Mouse (Mus musculus) T-cell, adult 2 months (primary cell): ENCODE measurements around the gene Lcn2.

Experiments
- DNase-seq: peaks from one replicate; pipeline ENCODE4 v3.0.0; 2022; ENCODE audit warnings: low spot score

The Lcn2 gene

DNA sequence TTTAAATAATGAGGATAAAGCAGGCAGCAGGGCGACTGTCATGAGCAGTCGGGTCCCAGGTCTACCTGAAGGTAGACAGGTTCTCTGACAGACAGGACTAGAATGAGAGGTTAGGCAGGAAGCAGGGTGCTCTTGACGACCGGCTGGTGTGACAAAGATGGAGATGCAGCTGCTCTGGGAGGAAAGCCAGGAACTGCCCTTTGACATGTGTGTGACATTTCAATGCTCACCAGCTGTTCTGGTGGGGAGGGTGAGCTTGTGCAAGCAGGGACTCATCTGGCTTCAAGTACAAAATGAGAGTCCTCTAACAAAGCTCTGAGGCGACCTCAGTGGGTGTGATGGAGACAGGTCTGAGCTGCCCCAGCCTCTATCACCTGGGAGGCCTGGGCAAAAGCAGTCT is 25.9 kb upstream of the Lcn2 start:
- no peak for DNase-seq

DNA sequence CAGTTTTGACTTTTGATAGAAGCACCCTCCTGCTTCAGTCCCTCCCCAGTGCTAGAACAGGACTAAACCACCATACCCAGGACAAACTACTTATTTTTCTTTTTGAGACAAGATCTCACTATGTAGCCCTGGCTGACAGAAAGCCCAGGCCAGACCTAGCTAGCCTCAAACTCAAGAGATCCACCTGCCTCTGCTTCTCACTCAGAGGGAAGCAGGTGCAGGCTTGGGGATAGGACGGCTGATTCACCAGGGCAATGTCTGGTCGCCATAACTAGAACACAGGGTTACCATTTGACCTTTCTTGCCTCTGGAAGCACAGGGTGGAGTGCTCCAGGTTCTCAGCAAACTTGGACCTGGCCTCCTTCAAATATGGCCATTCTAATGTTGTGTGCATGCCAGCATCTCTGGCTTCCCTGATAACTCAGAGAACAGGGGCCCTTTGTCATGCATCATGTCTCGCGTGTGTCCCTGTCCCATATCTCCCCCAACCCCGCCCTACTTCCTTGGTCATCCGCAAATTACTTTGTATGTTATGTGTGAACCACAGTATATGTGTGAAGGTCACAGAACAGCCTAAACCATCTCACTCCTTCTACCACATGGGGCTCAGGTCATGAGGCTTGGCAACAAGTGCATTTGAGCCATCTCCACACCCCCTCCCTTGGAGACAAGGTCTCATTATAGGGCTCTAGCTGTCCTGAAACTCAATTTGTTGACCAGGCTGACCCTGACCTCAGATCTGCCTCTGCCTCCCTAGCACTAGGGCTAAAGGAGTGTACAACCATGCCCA is 24.9 kb upstream of the Lcn2 start:
- no peak for DNase-seq

DNA sequence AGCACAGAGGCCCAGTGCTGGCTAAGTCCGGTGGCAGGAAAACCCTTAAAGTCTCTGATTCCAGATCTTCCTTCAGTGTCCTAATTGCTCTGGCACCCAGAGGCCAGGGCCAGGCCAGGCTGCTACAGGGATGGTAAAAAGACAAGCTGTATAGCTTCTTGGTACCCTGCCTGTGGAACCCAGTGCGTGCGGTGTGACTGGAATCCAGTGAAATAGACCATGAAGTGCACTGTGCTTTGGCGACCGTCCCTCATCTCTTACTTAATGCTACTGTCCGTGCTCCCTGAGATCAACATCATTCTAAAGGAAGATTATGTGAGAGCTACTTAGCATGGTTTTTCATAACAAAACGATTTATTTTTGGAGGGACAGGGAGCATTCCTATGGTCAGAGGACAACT is 23.4 kb upstream of the Lcn2 start:
- no peak for DNase-seq

DNA sequence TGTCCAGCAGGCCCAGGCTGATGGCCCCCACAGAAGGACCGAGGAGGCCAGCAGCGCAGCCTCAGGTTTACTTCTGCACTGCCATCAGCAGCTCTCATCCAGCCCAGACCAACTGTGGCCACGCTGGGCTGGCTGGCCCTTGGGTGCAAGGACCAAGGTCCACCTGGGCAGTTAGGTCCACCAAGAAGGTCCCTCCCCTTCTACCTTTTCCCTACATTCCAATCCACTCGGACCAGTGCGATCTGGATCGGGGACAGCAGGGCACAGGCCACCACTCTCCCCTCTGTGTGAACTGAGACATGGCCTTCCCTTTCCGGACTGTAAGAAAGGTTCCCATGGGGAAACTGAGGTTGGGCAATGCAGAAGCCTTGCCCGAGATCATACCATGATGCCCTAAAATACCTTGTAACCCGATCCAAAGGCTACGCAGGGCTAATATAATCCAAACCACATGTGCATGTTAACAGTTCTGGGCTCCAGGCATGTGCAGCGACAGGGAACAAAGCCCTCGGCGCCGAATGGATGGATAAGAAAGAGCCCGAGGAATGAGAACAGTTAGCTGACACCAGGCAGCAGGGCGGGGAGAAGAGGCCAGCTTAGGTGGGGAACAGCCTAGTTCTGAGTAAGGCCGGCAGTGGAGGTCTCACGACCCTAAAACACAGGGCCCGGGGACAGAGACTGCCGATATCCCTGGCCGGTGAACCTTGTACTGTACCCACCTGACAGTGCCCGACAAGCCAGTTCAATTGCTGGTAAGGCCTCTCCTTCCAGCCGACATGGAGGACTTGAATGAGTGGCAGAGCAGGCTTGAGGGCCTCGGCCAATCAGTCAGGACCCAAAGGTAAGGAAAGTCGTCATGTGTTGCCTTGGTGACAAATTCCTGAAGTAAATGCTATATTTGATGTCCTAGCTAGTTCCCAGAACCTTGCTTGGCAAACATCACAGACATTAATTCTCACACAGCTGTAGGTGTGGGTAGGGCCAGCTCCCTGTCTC is 20.7 kb upstream of the Lcn2 start:
- DNase-seq: no peak

DNA sequence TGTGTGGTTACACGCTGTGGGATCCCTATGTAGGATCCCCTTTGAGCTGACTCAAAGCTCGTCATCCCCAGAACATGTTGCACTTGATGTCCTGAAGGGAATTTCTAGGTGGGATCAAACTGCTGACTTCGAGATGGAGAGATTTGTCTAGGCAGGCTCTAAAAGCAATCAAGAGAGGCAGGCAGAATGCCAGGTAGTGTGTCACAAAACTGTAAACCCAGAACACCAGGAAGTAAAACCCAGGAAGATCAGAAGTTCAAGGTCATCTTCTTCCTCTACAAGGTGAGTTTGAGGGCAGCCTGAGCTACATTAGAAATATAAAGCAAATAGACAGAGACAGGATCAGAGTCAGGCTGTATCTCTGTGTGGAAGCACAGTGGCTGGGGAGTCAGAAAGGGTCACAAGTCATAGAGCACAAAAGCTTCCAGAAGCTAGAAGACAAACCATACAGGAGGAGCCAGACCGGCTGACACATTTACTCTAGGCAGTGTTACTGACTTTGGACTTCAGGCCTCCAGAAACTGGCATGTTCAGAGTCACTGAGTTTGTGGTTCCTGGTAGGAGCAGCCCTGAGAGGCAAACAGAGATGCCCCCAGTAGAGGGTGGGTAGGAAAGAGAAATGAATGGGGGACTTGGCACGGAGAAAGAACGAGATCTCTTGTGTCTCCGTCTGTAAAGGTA is 19.2 kb upstream of the Lcn2 start:
- no peak for DNase-seq

DNA sequence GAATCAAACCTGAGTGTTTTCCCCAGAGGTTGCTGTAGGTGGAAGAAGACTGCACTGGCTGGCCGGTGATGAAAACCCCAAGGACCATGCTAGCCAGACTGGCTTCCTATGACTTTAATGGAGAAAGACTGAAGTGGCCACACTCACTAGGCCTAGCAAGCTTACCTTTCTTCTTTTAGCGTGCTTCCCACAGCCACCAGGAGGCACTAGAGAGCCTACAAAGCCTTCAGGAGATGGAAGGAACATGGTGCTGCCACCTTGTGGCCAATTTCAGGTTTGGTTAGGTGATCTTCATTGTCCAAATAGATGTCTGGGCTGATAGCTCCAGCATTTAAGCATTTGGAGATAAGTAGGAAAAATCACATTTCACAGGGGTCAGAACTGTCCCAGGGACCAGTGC is 16.6 kb upstream of the Lcn2 start:
- DNase-seq: peak; percentile 90

DNA sequence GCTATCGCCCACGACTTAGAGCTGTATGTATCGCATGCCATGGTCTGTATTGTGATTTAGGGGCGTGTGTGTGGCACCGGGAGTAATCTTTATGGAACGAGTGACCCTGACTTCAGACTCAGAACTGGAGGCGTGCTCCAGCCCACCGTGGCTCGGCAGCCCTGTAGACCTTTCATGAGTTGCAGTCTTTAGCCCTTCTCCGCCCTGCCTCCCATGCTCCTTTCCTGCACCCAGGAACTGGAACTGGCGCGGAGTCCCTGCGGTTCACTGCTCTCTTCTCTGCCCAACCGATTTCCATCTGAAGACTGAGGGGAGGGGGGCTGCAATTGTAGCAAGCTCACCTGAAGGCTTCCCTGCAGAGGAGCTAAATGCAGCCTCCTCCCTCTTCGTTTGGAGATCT is 8.6 kb upstream of the Lcn2 start:
- no peak for DNase-seq

DNA sequence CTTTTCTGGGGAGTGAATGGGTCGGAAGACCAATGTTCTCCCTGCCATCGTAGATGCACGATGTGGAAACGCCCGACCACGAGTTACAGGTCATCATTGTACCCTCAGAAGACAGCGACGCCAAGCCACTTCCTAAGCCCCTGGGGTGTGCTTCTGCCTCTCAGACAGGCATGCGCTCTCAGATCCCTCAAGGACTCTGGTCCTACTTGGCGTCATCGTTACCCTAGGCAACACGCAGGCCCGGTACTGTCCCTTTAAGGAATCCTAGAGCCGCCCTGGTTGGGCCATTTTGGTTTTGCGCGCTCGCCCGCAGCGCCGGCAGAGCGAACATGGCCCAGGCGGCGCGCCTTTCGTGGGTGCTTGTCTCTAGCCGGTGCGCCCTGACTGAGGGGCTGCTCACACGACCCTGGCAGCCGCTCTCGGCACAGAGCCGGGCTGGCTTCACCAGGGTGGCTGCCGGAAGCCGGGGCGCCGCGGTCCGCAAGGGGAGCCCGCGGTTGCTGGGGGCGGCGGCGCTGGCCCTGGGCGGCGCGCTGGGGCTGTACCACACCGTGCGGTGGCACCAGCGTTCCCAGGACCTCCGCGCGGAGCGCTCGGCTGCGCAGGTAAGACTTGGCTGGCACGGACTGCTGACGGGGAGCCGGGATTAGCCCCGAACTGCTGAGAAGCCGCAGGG is 8.0 kb upstream of the Lcn2 start:
- peak; percentile 87 for DNase-seq

DNA sequence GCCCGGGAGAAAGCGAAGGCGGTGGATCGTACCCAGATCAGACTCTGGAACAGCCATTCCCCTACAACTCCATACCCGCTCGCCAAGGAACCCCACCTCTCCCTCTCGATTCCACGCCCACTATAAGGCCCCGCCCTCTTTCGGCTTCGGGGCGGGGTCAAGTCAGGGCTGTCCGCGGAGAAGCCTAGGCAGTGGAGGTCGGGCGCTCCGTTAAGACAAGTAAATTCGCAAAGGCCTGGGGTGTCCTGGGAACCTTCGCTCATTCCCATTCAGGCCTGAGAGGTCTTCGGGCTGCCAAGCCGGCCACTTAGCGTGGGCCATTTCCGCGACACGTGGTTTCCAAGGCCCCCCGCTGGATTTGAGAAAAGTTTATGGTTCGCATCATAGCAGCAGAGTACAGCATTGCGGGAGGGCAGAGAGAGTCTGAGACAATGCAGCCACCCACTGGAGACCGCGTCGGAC is 7.5 kb upstream of the Lcn2 start, which contains the start of gene Ptges2:
TSS of gene Ptges2 (plus strand) at position 413 of the 462 bp plus-strand sequence.
- DNase-seq: peak; percentile 84

DNA sequence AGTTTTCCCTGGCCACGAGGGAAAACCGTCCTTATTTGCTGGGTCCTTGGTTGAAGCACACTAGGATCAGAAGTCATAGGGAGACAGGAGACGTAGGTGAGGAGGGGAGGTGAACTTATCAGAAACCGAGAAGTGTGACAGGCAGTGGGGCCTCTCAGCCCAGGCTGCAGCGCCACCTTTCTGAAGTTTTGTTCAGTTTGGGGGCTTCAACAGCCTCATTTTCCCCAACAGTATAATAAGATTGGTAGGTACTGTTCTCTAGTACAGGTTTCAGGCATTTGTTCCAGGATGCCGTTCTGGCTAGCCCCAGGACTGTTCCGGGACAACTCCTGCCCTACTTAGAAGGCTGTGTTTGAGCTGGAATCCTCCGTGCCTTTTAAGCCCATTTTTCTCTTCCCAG is 6.9 kb upstream of the Lcn2 start:
- peak; percentile 37 for DNase-seq

DNA sequence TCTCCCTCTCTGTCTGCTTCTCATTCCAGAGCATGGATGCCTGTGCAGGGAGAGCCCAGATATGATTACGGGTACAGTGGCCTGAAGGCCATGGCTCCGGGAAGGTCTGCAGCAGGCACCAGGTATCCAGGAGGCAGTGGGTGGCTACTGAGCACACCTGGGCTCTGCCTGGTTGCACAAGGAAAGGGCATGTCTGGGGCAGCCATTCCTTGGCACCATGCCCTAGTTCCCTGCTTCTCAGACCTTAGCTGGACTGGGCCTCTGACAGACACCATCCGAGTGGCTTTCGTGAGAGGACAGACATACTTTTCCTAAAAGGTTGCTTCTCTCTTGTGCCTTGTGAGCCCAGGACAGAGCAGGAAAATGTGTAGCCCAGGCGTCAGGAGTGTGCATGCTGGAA is 4.0 kb upstream of the Lcn2 start:
- no peak for DNase-seq

DNA sequence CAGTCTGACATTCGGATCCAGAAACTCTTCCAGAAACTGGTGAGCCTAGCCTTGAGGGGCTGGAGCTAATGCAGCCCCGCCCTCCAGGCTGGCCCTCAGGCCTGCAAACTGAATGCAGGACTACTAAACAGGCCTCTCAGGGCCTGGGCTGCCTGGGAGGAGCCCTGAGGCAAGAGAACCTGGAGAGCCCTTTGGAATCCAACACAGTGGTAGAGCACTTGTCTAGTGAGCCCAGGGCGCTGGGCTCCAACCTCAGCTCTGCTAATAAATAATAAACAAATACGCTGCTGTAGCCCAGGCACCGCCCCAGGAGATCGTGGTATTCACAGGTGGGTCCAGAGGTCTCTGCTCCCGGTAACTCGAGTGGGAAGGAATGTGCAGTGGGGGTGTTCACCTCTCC is 2.8 kb upstream of the Lcn2 start:
- DNase-seq: no peak

DNA sequence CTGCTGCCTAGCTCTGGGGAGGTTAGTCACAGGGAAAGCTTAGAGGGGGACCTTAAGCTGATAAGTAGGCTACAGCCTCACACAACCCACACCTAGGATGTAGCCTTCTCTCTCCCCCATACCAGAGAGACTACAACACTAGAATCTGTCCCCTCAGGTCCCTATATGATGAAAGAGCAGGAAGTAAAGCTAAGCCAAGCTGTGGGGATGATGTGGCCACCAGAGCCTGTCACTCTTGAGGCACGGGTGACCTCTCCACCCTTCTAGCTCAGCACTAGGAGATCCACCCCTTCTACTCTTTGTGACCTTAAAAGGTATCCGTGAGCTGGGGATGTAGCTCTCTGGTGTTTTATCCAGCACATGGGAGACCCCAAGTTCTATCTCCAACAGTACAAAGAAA is 1.1 kb upstream of the Lcn2 start:
- no peak for DNase-seq

DNA sequence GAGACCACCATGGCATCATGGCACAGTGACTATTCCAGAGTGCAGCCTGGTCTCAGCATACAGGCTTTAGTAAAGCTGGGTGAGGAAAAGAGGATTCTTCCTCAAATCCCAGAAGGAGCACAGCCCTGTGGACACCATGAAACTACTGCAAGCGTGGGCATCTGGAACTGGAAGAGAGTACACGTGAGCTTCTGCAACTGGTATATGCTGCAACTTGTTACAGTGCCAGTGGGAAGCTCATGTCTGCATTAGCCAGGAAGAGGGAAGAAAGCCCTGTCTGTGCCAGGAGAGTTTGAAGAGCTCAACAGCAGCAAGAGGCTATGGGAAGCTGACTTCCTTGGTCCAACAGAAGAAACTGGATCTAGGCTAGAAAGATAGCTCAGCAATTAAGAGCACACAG is 5.4 kb downstream of the Lcn2 start:
- DNase-seq: no peak

DNA sequence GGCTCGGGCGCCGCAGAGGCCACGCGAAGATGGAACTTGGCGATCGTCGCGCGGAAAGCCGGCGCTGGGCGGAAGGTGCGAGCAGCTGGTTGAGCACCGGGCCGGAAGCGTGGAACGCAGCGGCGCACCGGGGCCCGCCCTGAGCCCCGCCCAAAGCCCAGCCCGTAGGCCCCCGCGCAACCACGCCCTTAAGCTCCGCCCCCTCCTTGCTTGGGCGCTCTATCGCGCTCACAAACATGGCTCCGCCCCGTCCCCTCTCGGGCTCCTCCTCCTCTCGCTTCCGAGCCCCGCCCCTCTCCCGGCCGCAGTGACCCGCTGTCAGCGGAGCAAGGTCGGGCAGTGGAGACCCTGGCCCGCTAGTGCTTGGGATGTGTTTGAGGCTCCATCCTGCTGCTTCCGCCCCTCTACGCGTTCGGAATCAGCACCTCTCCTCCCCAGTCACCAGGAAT is 6.3 kb downstream of the Lcn2 start, which contains the start of gene 1110008P14Rik:
TSS of gene 1110008P14Rik (minus strand) at position 164 of the 449 bp plus-strand sequence.
- peak; percentile 92 for DNase-seq

DNA sequence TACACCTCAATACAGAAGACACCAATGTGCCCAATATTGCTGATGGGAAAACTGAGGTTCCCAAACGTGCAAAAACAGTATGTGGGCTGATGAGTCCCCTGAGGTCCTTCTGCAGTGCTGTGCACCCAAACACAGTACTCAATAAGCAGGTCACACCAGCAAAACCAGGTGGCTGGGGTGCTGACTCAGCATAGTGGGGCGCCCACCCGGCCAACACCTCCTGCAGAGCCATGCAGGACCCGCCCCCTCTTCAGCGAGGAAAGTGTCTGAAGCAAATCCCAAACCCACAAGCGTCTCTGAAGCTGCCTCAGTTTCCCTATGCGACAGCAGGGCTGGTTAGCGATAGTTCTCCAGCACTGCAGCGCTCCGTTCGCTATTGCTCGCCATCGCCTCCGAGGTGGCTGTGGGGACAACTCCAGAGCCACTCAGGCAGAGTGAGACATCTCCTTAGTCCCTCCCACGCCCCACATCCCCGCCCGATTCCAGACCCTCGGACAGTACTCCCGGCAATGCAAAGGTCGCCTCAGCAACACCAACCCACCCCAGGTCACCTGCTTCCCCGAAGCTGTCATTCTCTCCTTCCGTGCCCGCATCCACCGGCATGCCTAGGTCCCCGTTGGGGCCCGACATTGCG is 6.8 kb downstream of the Lcn2 start:
- no peak for DNase-seq

DNA sequence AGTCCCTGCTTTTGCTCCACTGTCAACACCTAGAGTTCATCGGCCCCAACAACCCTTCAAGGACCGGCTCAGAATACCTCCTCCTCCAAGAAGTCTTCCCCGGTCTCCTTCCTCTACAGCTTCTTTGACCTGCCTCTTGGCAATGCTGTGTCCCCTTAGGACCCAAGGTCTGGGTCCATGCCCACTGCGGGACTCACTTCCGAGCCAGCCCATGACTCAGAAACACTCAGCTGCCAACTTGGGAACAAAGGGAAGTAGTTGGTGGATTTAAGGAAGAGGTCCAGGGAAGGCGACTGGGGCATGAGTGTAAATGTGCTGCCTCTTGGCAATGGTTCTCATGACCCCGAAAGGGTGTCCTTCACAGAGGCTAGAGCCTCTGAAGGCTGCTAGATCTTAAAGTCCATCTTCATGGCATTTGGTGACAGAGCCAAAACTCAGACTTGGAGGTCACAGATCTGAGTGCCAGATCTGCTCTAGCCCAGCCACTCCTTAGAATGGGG is 8.0 kb downstream of the Lcn2 start:
- no peak for DNase-seq

DNA sequence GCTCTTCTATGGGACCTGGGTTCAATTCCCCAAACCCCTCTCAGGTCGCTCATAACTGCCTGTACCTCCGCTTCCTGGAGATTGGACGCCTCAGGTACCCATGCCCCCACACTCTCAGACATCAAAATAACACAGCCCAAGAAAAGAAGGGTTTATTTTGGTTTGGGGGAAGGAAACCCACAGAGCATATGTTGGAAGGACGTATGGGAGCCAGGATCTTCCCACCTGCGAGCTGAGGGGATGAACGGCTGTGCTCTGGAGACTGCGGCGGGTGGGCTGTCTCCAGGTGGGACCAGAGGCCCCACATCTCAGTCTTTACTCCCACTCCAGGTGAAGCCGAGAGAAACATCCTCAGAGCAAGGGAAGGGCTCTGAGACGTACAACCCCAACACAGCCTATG is 11.1 kb downstream of the Lcn2 start:
- no peak for DNase-seq

DNA sequence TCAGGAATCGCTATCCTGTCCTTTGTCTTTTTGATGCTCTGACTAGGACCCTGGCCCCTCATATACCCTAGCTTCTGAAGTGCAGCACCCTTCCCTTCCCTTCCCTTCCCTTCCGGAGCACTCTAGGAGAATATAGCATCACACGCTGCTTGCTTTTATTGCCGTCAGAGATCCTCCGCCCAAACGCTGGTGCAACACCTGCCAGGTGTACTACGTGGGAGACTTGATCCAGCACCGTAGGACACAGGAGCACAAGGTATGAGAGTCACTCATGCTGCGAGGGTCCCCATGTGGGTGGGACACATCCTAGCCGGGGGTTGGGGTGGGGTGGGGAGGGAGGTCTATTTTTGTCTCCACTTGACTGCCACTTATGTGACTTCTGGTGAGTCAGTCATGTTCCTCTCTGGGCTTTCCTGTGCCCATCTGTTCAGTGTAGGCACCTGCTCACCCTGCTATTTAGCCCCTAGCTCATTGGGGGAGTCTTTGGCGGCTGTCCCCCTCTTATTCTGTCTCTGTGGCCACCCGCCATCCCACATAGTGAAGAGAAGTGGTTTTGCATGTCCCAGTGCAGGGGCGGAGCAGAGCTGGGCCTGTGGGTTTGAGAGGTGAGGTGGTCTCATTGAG is 12.6 kb downstream of the Lcn2 start:
- DNase-seq: no peak

DNA sequence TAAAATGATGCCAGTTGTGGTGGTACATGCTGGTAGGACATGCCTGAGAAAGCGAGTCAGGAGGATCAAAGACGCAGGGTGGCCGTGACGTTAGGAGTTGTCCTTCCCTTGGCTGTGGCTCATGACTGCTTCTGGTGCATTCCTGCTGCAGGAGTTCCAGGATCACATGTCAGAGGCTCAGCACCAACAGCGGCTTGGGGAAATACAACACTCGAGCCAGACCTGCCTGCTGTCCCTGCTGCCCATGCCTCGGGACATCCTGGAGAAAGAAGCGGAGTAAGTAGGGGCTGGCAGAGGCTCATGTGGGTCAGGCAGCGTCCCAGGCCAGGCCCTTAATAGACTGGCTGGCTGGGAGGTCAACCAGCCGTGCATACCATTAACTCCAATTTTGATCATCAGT is 13.9 kb downstream of the Lcn2 start:
- DNase-seq: no peak
